Mouse (Mus musculus): Measurements from ENCODE around the gene Gabarapl1. TPM values are rescaled to one million over a fixed set of nuclear protein-coding genes. Genes with fewer than 3 reads are reported as not detected.
A peak's percentile ranks its signal among the peaks of the same experiment; 100 is the strongest.

The Gabarapl1 gene
- polyA plus RNA-seq, 1 experiment: 7.9 TPM

DNA sequence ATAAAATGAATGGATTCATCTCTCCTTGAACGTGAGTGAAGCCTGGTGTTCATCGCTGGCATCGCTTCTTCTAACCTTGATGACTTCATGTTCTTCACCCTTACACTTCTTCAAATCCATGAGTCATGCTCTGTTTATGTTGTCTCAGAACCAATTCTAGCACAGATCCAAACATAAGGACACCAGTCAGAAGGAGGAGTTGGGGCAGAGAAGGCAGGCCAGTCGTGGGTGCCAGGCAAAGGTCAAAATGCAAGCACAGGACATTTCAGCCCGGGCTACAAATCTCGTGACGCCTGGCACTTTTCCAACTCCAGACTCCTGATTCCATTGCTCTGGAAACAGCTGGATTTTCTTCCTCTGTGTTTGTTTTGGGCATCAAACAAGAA is 411 bp upstream of the Gabarapl1 start:
- H3K27me3 ChIP-seq (ENCODE audit: control insufficient read depth): no peaks in the 10 kb centered on the region
- peaks cover 25% of the 10 kb centered on the region for H3K36me3 ChIP-seq (ENCODE audit: control insufficient read depth)
- no peak for TF ChIP-seq TAL1 (IDR thresholded peaks at IDR 0.05; ENCODE audit: low read length)
- TF ChIP-seq GATA1 (IDR thresholded peaks at IDR 0.05; ENCODE audit: low read length): no peak
- H3K4me3 ChIP-seq (replicated peaks): peak overlapping the region; percentile 88
- peaks cover 40% of the 10 kb centered on the region for H3K4me1 ChIP-seq (ENCODE audit: control insufficient read depth)
- H3K9me3 ChIP-seq (ENCODE audit: control insufficient read depth, low read length): no peaks in the 10 kb centered on the region

DNA sequence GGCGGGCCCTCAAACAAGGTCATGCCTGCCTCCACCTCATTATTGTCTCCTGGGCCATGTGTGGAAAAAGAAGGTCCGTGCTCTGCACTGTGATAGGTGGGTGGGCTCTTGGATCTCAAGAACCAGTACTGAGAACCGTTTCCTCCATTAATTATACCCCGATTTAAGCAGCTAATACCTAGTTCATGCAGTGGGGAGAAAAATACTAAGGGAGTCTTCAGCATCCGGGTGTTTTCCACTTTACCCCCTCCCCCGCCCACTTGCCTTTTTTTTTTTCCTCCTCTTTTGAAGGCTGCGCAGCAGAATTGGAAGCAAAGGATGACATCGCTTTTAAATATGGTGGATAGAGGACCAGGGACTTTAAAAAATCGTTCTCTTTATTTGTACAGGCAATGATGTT is 1.1 kb downstream of the Gabarapl1 start:
- Histone ChIP-seq H3K4me3 (replicated peaks) (peak overlapping the region; percentile 88), H3K9me3 (ENCODE audit: control insufficient read depth, low read length) (no peaks in the 10 kb centered on the region), H3K4me1 (ENCODE audit: control insufficient read depth) (peaks cover 40% of the 10 kb centered on the region), H3K36me3 (ENCODE audit: control insufficient read depth) (peaks cover 40% of the 10 kb centered on the region), H3K27me3 (ENCODE audit: control insufficient read depth) (no peaks in the 10 kb centered on the region)
- no peak for TF ChIP-seq GATA1 (IDR thresholded peaks at IDR 0.05; ENCODE audit: low read length)
- TF ChIP-seq TAL1 (IDR thresholded peaks at IDR 0.05; ENCODE audit: low read length): no peak

DNA sequence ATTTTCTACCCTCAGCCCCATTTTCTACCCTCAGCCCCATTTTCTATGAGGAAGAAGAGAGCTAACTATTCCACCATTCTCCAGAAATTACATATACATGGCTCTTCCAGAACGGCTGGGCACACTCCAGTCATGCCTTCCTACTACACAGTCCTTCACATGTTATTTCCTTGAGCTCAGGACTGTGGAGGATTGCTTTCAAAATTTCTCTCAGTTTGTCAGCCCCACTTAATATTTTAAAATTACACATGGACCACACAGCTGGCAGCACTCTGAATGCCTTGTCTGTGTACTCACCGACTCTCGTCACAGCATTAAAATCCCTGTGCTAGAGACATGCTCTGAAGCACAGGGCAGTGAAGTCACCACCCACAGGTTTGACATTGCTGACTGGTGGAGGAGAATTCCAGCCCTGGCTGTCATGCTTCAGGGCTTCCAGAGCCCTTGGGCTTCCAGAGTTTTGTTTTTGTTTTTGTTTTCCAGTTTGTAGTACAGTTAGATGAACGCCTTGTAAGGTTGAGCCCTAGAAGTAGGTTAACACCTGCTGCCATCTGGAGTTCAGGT is 1.7 kb downstream of the Gabarapl1 start:
- Histone ChIP-seq H3K4me1 (ENCODE audit: control insufficient read depth) (peaks cover 40% of the 10 kb centered on the region), H3K36me3 (ENCODE audit: control insufficient read depth) (peaks cover 47% of the 10 kb centered on the region), H3K4me3 (replicated peaks) (peak overlapping the region; percentile 88), H3K27me3 (ENCODE audit: control insufficient read depth) (no peaks in the 10 kb centered on the region), H3K9me3 (ENCODE audit: control insufficient read depth, low read length) (no peaks in the 10 kb centered on the region)
- TF ChIP-seq TAL1 (IDR thresholded peaks at IDR 0.05; ENCODE audit: low read length): no peak
- TF ChIP-seq GATA1 (IDR thresholded peaks at IDR 0.05; ENCODE audit: low read length): no peak

DNA sequence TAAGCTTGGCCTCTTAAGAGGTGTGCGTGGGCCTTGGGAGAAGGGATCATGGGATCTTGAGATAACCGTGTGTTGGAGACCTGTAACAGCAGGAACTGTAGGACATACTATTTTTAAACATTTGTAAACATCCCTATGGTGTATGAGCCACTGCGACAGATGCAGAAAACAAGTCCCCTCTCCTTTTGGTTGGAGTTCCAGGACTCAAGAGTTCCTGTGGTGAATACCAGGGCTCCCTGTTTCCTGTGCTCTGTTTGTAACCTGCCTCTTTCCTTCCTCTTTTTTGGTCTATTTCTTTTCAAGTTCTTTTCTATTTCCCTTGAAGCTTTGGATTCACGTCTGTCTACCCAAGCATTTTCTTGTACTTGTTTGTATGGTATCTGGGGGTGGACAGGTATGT is 2.8 kb downstream of the Gabarapl1 start:
- H3K4me3 ChIP-seq (replicated peaks): peak overlapping the region; percentile 88
- TF ChIP-seq GATA1 (IDR thresholded peaks at IDR 0.05; ENCODE audit: low read length): no peak
- no peak for TF ChIP-seq TAL1 (IDR thresholded peaks at IDR 0.05; ENCODE audit: low read length)
- peaks cover 57% of the 10 kb centered on the region for H3K36me3 ChIP-seq (ENCODE audit: control insufficient read depth)

DNA sequence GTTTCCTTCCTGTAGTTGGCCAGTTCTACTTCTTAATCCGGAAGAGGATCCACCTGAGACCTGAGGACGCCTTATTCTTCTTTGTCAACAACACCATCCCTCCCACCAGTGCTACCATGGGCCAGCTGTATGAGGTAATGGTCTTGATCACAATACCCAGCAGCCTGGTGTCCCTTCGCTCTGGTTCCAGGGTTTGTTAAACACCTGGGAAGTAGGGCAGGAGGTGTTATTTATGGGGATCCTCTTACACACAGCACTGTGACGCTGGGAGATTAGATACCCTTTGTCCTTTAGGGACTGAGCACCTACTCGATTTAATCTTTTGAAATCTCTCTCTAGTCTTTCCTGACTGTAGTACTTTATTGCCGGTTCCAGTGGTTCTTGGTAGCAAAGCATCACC is 5.6 kb downstream of the Gabarapl1 start:
- peaks cover 80% of the 10 kb centered on the region for H3K36me3 ChIP-seq (ENCODE audit: control insufficient read depth)
- no peak for TF ChIP-seq TAL1 (IDR thresholded peaks at IDR 0.05; ENCODE audit: low read length)
- H3K9me3 ChIP-seq (ENCODE audit: control insufficient read depth, low read length): no peaks in the 10 kb centered on the region
- H3K4me1 ChIP-seq (ENCODE audit: control insufficient read depth): peaks cover 30% of the 10 kb centered on the region
- H3K4me3 ChIP-seq (replicated peaks): no peak overlapping the region
- no peaks in the 10 kb centered on the region for H3K27me3 ChIP-seq (ENCODE audit: control insufficient read depth)

More for the DNA sequence above, 2.8 kb downstream of the Gabarapl1 start:
- Histone ChIP-seq H3K27me3 (ENCODE audit: control insufficient read depth) (no peaks in the 10 kb centered on the region), H3K9me3 (ENCODE audit: control insufficient read depth, low read length) (no peaks in the 10 kb centered on the region), H3K4me1 (ENCODE audit: control insufficient read depth) (peaks cover 40% of the 10 kb centered on the region)

DNA sequence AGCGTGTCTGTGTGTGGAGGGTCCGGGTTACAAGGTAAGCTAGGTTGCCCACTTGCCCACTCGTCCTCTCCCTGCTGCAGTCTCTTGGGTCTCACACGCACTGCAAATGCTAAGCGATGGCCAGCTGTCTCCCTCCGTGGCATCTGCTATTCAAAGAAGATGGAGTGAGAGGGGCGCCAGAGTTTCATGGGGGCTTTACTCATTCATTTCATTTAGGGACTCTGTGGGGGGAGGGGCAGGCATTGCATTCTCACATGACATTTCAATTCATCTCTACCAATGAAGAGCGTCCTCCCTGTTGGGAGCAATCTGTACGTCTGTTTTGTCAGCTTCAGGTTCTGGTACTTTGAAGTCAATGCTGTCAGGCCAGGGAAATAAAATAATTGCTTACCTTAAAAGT is 9.0 kb downstream of the Gabarapl1 start:
- Histone ChIP-seq H3K36me3 (ENCODE audit: control insufficient read depth) (peaks cover 61% of the 10 kb centered on the region), H3K27me3 (ENCODE audit: control insufficient read depth) (no peaks in the 10 kb centered on the region), H3K4me1 (ENCODE audit: control insufficient read depth) (peaks cover under 1% of the 10 kb centered on the region; the same call in 1 of the 2 replicates), H3K9me3 (ENCODE audit: control insufficient read depth, low read length) (no peaks in the 10 kb centered on the region), H3K4me3 (replicated peaks) (no peak overlapping the region)
- no peak for TF ChIP-seq TAL1 (IDR thresholded peaks at IDR 0.05; ENCODE audit: low read length)
- TF ChIP-seq GATA1 (IDR thresholded peaks at IDR 0.05; ENCODE audit: low read length): no peak

DNA sequence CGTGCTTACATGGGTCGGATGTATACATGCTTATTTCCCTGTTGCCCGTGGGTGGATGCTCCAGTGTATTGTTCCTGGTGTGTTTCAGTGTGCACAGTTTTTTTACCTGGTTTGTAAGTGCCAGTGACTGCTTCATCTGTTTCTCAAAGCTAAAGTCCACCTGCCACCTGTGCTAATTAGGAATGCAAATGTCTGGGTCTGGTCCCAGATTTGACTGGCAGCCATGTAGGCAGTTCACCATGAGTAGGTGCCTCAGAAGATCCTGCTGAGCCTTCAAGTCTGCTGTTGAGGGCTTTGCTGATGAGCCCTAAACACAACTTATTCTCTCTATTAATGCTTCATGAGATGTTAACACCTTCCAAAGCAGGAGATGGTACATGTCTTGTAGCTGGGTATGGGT is 9.6 kb downstream of the Gabarapl1 start:
- TF ChIP-seq GATA1 (IDR thresholded peaks at IDR 0.05; ENCODE audit: low read length) (no peak), TAL1 (IDR thresholded peaks at IDR 0.05; ENCODE audit: low read length) (no peak)
- no peak overlapping the region for H3K4me3 ChIP-seq (replicated peaks)
- peaks cover 55% of the 10 kb centered on the region for H3K36me3 ChIP-seq (ENCODE audit: control insufficient read depth)
- no peaks in the 10 kb centered on the region for H3K4me1 ChIP-seq (ENCODE audit: control insufficient read depth)
- H3K27me3 ChIP-seq (ENCODE audit: control insufficient read depth): no peaks in the 10 kb centered on the region
- H3K9me3 ChIP-seq (ENCODE audit: control insufficient read depth, low read length): no peaks in the 10 kb centered on the region

DNA sequence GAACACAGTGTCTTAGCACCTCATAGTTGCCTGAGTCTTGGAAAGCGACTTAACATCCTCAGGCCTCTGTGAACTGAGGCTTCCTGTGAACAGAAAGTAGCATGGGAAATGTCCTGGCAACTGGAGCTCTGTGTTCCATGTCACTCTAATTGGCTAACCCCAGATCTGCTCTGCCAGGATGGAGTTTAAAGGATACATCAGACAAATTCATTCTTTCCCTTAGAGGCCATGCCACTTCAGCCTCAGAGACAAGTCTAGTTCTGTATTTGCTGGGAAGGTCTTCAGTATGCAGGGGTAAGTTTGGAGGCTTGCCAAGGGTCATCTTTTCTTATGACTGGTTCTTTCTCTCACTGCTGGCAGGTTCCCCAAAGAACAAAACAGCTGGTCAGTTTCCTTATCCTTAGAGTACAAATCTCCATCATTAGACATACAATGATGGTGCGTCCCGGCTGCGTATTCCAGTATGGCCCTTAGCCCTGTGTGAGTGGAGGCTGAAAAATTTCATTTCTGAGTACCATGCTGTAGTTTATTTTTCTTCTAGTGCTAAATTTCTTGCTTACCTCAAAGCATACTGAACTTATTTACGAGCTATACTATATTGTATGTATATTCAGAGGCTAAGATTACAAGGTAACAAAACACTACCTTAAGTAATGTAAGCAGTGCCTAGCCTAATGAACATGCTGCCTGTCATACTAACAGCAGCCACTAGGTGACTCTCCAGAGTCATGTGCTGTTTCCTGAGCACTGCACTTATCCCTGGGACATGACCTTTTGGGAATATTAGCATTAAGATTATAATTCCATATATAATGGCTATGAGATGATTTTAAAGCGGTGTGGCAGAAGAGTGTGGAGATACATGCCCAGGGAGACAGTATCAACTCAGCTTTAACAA is 11.0 kb downstream of the Gabarapl1 start:
- no peaks in the 10 kb centered on the region for H3K4me1 ChIP-seq (ENCODE audit: control insufficient read depth)
- H3K4me3 ChIP-seq (replicated peaks): no peak overlapping the region
- peaks cover 40% of the 10 kb centered on the region for H3K36me3 ChIP-seq (ENCODE audit: control insufficient read depth)
- H3K9me3 ChIP-seq (ENCODE audit: control insufficient read depth, low read length): no peaks in the 10 kb centered on the region
- no peaks in the 10 kb centered on the region for H3K27me3 ChIP-seq (ENCODE audit: control insufficient read depth)
- TF ChIP-seq GATA1 (IDR thresholded peaks at IDR 0.05; ENCODE audit: low read length) (no peak), TAL1 (IDR thresholded peaks at IDR 0.05; ENCODE audit: low read length) (no peak)

DNA sequence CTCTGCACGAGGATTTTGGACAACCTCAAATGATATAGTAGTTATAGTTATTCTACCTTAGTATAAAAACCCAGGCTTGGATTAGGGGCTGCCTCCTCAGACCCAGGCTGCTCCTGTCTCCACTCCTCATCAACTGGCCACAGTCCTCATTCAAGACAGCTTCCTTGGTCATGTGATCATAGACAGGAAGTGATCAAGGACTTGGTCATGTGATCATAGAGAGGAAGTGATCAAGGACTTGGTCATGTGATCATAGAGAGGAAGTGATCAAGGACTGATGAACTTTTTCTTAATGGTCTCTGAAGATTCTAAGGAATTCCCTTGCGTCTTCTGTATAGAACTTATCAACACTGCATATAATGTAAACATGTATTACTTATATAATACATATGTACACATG is 14.3 kb downstream of the Gabarapl1 start:
- H3K36me3 ChIP-seq (ENCODE audit: control insufficient read depth): peaks cover 8% of the 10 kb centered on the region
- TF ChIP-seq GATA1 (IDR thresholded peaks at IDR 0.05; ENCODE audit: low read length) (no peak), TAL1 (IDR thresholded peaks at IDR 0.05; ENCODE audit: low read length) (no peak)
- no peaks in the 10 kb centered on the region for H3K9me3 ChIP-seq (ENCODE audit: control insufficient read depth, low read length)
- H3K27me3 ChIP-seq (ENCODE audit: control insufficient read depth): peaks cover 2% of the 10 kb centered on the region
- no peaks in the 10 kb centered on the region for H3K4me1 ChIP-seq (ENCODE audit: control insufficient read depth)
- no peak overlapping the region for H3K4me3 ChIP-seq (replicated peaks)
